Mouse (Mus musculus): ENCODE results near the gene Ryr1.

Ryr1 gene

DNA sequence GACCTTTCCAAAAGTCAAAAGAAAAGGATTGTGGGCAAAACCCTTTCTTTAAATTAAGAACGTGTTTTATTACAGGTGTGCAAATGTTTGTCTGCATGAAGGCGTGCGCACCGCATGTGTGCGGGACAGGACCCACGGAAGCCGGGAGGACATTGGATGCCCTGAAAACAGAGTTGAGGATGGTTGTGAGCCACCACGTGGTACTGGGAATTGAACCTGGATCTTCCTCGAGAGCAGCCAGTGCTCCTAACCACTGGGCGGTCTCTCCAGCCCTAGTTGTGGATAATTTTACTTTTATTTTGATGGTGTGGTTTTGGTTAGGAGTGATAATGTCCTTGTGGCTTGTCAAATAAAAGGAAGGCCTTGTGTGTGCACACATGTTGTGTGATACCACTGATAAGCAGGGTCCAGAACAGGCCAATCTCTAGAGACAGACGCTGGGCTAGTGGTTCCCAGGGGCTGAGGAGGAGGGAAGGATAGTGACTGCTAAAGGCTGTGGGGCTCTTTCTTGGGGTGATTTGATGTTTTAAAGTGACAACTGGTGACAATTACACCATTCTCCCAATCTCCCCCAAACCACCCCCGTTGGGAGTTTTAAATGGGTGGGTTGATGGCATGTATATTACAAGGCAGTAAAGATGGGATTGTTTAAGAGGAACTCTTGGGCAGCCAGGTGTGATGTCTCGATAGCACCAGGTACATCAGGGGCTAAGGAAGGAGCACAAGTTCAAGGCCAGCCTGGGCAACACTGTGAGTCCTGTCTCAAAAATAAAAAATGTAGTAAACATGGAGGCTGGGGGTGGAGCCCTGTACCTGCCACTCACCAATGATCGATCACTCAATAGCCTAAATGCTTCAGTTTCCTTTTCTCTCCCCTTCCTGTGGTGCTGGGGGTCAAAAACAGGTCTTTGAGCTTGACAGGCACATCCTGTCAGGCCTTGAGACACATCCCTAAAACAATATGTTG is 95.0 kb downstream of the Ryr1 start:
- DNase-seq, result no peak

DNA sequence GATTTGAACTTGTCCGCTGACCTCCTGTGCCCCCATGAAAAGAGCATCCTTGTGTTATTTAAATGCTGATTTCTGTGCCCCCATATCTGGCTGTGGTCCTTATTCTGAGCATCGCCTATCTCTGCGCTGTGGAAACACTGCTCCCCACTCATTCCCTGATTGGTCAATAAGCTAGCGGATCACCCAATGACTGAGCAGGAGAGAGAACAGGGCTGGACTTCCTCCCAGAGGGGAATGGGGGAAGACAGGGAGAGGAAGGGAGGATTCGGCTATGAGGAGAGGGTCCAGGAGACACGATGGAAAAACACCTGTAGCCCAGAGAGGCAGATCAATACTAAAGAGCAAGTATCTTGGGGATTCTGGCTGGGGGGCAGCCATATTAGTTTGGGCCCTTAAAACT is 96.2 kb downstream of the Ryr1 start:
- DNase-seq, result no peak

DNA sequence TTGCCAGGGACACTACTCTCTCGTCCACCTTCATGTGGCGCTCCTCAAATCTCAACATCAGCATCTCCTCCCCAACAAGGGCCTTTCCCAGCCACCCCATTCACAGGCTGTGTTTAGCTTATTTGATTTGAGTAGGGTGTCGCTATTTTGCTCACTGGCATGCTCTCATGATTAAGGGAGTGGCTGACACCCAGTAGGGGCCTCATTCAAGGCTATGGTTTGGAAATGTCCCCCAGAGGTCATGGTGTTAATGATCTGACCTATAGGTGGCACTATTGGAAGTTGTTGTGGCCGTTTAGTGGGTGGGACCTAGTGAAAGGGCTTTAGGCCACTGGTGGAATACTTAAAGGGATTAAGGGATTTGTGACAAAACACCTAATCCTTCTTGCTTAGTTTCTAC is 98.2 kb downstream of the Ryr1 start:
- DNase-seq, result no peak

DNA sequence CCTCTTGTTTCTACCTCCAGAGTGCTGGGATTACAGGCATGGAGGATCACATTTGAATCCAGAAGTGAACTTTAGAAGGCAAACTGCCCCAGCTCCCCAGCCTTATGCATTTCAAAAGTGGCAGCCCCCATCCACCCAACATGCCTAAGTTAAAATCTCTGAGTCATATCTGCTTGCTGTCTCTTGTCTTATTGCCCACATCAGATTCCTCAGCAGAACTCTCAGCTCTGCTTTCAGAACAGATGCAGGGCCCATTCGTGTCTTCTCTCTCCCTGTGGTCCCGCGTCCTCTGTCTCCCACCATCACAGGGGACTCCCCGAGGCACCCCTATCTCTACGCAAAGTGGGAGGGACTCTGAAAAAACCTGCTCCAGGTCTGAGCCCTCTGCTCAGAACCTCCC is 98.8 kb downstream of the Ryr1 start:
- no peak for DNase-seq

DNA sequence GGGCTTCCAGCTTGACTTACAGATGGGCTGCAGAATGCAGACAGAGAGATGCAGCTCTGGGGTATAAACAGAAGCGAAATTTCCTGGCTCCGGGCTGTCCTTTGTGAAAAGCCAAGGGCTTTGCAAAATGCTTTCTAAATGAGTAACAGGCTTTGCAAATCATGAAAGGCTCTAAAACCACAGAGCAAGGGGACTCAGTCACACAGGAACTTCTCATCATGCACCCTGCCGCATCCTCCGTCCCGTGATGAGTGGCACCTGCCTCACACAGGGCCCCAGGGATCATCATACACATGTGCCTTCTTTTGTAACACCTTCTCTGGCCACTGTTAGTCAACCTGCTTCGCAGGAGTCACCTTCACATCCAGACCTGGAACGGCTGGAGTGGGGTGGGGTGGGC is 99.4 kb downstream of the Ryr1 start:
- DNase-seq, result no peak

DNA sequence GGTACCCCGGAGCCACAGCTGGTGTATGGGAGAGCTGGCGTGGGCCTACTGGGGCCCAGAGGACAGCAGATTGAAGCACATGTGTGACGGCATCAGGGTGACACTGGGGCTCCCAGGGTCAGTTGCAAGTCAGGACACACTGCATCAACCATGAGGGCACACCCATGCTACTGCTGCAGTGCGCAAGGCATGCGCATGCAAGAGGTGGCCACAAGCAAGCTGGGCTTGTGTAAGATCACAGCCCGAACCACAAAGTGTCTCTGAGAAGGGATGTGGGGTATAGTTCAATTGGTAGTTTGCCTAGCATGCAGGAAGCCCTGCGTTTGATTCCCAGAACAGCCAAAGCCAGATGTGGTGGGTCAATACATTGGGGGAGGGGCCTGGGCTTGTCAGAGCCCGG is 101.5 kb downstream of the Ryr1 start:
- no peak for DNase-seq

DNA sequence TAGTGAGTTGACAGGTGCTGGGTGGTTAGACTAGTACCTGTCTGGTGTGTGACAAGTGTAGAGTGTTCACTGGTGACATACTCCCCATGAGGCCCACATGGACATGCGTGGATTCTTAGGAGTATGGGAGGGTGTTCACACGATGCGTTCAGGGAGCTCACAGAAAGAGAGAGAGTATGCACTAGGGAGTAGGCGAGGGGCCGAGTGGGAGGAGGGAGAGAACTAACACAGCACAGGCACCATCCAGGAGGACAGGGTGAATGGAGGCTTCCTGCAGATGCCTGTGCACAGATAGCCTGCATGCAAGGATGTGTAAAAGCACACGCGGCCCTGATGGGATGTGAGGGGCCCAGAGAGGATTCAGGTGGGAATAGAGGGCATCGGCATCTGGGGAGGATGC is 102.5 kb downstream of the Ryr1 start:
- DNase-seq, result no peak

DNA sequence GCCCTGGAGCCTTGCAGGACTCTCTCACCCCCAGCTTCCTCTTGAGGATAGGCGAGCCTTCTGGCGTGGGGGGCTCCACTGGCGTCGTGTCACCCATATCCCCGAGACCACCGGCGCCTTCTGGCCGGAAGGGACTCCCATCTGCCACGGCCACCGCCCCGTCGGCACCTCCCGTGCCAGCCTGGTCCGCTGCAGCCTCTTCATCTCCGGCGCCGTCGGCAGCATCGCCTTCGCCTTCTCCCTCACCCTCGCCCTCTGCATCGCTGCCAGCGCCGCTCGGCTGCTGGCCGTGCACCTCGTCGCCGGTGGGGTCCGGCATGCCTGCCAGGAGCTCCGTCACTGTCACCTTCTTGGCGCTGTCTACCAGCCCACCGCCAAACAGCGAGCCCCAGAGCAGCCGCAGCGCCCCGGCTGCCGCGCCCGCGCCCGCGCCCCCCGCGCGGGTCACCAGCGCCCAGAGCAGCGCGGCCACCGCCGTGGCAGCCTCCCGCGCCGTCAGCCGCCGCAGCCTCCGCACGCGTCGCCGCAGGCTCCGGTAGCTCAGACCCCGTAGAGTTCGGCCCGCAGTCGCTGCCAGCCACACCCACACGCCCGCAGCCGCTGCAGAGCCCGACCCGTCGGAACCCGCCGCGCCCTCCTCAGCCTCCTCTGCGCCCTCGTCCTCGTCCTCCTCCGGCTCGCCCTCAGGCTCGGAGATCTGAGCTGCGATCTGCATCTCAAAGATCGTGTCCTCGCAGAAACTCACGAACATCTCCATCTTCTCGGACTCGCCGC is 105.3 kb downstream of the Ryr1 start:
- no peak for DNase-seq

DNA sequence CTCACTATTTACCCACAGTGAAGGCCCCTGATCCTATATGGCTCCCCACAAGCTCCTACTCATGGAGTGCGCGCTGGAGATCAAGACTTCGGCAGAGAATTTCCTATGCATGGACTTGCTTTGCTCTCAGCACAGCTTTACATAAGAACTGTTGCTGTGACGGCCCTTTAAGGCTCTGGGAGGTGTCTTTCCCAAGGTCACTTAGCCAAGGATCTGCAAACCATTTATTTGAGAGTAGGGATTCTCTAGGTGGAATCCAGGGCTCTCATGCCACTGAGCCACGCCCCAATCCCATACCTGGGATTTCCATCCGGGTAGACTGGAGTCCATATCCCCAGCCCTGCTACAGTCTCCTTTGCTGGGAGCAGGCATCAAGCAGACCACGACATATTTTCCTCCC is 107.8 kb downstream of the Ryr1 start:
- DNase-seq, result no peak

DNA sequence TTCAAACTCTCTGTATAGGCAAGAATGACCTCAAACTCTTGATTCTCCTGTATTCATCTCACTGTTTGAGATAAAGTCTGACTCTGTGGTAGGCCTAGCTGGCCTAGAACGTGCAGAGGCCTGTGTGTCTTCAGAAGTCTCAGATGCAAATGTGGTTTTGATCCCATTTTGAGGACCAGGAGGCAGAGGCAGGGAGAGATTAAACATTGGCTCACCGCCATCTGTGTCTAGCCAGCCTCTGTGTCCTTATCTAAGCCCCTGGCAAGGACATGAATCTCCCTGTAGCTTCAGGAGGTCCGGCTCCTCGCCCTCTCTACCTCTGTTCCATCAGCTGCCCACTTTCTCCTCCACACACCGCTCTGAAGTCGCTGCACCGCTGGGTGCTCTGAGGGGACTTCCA is 108.5 kb downstream of the Ryr1 start:
- DNase-seq, result no peak

DNA sequence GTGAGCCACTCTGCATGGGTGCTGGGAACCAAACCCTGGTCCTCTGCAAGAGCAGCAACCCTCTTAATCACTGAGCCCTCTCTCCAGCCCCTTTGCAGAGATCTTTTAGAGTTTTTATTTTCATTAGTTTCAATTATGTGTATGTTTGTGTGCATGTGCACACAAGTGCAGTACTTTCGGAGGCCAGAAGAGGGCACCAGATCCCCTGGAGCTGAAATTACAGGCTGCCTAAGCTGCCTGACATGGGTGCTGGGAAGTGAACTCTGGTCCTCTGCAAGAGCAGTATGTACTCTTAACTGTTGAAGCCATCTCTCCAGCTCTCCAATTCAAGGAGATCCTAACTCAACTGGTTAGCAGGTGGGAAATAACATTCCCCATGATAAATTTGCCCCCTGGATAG is 110.0 kb downstream of the Ryr1 start:
- no peak for DNase-seq

DNA sequence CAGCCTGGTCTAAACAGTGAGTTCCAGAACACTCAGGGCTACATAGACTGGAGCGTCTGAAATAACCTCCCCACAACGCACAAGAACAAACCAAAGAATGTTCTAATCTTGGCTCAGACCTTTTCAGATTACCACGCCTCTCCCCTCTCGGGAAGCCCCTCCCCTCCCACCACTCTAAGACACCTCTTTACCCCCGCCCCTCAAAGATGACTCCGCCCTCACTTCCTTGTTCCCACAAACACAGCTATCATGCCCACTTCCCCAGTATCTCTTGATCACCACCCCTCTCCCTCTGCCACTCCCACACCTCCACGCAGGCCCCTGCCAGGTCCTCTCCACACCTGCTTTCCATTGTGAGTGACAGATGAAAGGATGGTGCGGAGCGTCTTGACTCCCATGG is 116.3 kb downstream of the Ryr1 start:
- DNase-seq, result no peak

DNA sequence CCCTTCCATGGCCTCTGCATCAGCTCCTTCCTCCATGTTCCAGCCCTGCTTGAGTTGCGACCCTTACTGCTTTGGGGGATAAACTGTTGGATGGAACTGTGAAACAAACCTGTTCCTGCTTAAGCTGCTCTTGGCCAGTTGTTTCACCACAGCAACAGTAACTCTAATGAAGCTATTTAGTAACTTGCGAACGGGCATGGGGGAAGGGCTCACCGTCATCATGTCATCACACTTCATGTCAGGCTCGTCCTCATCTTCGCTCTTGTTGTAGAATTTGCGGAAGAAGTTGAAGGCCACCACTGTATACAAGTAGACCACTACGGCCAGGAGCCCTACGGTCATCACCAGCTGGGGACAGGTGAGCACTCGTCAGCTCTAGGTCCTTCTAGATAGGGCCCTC is 116.8 kb downstream of the Ryr1 start:
- no peak for DNase-seq

DNA sequence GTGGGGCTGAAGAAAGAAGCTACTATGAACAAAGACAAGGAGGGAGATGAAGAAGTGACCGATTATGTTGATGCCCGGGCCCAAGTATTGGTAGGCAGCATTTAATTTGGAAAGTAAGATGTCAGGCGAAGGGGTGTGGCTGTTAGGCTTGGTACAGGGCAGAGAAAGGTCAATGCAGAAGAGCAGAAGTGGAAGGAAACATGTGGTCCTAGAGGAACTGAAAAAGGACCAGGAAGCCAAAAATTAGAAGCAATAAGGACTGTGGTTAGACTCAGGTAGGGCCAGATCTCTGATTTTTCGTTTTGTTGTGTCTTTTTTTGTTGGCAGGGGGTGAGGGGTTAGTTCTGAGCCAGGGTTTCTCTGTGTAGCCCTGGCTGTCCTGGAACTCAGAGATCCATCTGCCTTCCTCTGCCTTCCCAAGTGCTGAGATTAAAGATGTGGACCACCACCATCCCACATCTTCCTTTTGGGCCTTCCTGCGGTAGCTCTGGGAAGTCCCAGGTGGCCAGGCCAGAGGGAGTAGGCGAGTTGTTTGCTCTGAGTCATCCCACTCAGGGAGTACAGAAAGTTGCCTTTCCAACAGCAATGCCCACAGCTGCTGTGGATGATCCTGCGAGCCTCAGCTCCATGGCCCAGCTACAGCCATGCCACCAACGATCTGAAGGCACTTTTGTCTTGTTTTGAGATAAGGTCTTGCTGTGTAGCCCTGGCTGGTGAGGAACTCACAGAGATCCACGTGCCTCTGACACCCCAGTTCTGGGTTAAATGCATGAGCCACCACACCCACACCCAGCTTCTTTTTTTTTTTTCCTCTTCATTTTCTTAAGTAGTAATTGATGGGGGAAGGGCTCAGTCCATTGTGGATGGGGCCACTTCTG is 117.5 kb downstream of the Ryr1 start:
- no peak for DNase-seq

DNA sequence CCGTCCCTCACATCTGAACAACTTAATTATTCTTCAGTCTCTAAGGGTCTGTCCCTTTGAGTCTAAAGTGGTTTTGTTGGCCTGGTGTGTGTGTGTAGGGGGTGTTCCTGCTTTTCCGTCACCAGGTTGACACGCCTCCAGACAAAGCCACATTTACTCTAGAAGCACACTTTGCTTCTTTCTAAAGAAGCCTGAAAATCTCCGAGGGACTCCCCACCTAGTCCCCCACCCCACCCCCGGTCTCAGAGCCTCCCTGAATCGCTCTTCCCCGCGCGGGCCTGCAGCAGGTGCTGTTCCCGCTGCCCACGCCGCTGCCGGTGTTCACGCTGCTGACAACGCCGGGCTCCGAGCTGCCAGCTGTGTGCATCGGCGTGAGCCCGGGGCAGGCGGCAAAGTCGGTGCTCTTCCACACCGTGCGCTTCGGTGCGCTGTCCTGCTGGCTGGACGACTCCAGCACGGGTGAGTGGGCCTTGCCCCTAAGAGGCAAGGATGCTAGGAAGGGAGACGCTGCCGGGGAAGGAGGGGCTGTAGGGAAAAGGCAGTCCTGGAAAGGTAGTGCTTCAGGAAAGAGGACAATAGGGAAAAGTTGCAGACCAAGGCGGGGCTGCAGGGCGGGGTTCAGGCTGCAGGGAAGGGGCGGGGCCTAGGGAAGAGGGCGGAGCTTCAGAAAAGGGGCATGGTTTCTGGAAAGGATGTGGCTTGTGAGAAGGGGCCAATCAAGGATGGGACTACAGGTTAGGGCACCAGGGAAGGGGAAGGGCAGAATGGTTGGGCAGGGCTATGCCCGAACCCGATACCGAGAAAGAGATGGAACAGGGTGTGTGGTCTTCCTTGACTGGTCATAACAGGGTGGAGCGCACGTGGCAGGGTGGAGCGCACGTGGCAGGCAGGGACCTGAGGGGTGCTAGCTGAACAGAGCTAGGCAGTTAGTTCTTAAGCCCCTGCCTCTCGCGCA is 124.1 kb downstream of the Ryr1 start:
- no peak for DNase-seq

DNA sequence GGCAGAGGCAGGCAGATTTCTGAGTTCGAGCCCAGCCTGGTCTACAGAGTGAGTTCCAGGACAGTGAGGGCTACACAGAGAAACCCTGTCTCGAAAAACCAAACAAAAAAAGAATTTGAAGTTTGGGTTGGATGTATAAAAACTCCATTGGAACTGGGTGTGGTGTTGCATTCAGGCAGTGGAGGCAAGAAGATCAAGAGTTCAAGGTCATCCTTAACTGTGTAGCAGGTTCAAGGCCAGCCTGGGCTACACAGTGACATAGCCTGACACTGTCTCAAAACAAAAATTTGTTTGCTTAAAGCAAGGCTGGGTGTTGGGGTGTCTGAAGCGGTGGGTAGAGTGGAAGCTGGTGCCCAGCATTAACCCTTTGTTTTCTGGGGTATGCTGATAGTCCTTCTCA is 131.6 kb downstream of the Ryr1 start:
- no peak for DNase-seq

DNA sequence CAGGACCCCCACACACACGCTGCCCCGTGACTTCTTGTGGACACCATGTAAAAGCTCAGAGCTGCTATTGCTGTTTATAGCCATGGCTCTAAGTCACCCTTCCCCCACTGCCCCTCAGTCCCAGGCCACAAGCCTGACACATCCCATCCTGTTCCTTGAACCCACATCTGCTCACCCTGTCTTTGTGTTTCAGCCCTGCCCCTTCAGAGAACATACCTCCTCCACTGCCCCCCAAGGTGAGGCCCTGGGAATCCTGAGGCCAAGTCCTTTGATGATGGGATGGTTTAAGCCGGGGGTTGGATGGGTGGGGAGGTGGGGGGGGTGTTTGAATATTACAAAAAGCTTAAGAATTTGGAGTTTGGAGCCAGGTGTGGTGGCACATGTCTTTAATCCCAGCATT is 132.0 kb downstream of the Ryr1 start:
- no peak for DNase-seq

DNA sequence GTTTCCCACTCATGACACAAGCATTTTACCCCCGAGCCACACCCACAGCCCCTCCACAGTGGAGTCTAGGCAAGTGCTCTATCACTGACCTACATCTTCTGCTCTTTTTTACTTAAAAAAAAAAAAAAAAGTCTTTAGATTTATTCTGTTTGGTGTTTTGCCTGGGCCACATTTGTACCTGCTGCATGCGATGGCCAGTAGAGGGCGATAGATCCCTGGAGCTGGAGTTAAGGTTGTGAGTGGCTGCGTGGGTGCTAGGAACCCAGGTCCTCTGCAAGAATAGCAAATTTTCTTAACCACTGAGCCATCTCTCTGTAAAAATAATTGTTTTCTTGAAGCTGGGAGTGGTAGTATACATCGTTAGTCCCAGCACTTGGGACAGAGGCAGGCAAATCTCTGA is 133.4 kb downstream of the Ryr1 start:
- no peak for DNase-seq

DNA sequence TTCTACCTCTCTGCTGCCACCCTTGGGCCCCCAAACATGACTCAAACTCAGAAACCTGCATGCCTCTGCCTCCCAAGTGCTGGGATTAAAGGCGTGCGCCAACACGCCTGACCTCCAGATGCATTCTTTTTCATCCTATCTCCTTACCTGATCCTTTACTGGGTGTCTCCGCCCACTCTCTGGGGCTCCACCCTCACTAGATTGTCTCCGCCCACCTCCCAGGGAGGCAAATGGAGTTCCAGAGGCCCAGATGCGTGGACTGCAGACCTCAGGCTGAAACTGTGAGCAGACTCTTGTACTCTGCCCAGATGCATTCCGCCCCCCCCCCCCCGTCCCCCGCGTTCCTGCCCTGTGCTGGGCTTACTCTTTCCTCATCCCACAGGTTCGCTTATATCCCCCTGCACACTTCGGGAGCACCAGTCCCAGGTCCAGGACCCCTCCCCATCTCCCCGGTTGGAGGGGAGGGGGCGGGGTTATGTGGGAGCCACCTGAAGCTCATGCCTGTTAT is 134.2 kb downstream of the Ryr1 start:
- DNase-seq, result no peak

DNA sequence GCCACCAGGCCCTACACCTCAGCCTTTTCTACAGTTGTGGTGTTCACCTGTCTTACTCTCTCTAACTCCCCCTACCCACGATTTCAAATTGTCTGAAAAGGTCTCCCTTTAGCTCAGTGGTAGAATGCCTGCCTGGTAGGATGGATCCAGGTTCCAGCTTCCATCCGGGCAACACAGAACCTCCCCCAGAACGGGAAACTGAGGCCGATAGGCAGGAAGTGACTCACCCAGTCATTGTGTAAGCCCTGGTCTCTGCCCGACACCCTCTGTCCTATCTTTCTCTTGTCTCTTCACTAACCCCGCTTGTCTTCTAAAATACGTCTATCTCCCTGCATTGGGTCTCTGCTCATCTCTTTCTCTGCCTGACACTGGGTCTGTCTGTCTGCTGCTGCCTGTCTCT is 139.8 kb downstream of the Ryr1 start:
- DNase-seq, result no peak

DNA sequence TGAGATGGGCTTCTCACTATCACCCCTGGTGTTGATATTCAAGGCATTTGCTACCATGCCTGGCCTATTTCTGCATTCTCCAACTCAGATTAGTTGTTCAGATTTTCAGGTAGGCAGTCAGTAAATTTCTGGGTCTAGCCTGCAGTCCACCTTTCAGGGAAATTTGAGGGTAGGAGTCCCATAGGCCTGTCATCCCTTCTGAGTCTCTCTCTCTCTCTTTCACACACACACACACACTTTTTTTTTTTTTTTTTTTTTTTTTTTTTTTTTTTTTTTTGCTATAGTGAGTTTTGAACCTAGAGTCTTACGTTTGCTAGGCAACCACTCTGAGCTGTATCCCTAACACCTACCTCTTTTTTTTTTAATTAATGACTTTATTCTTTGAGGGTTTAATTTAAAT is 140.5 kb downstream of the Ryr1 start:
- DNase-seq, result no peak

DNA sequence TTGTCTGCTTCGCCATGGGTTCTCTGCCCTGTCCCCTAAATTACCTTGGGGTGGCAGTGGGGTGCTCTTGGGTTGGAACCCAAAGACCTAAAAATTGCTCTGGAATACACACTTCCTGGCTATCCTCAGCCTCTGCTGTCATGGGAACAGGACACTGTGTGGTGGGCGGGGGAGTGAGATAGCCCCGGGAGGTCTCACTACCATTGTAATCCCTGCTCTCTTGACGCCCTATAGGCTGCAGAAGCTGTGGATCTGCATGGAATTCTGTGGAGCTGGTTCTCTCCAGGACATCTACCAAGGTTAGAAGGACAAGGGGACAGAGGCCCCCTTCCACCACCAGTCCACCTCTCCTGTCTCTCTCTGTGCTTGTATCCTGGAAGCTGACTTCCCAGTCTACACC is 141.1 kb downstream of the Ryr1 start:
- no peak for DNase-seq

Measured in cerebellum, adult 8-10 months (tissue).